Mouse (Mus musculus): Measurements from ENCODE around the gene Abcg8. TPM values are rescaled to one million over a fixed set of nuclear protein-coding genes. Genes with fewer than 3 reads are reported as not detected.

The Abcg8 gene
- polyA plus RNA-seq, 1 experiment from 2014 or later, result 47.4 TPM

- TF ChIP-seq CTCF (IDR thresholded peaks at IDR 0.05; ENCODE audit: low read depth), result peak; percentile 57
- 68% methylated on average over 4 of the region's 4 CpGs for WGBS
- Histone ChIP-seq H3K27me3 (replicated peaks; ENCODE audit: control insufficient read depth, insufficient read depth, low read length) (no peaks in the 10 kb centered on the region), H3K4me3 (ENCODE audit: low read depth, low read length) (no peak overlapping the region), H3K4me2 (replicated peaks; ENCODE audit: low read depth) (no peak overlapping the region), H3K36me3 (ENCODE audit: control insufficient read depth, insufficient read depth) (peaks cover 30% of the 10 kb centered on the region), H3K4me1 (replicated peaks; ENCODE audit: control insufficient read depth, insufficient read depth, low read length) (no peaks in the 10 kb centered on the region), H3K27ac (ENCODE audit: low read depth, low read length) (no peak overlapping the region), H3K9ac (ENCODE audit: low read depth, low read length) (no peak overlapping the region), H3K9me3 (ENCODE audit: control insufficient read depth) (no peaks in the 10 kb centered on the region)
- no peak for ATAC-seq
Observed at GRCm38 (mm10) chr17:84707407-84707806, 31.3 kb downstream of the Abcg8 start.

GRCm38 (mm10) chr17:84708818-84709217 is 32.7 kb downstream of the Abcg8 start:
- WGBS, result 75% methylated on average over 7 of the region's 7 CpGs
- H3K9ac ChIP-seq (ENCODE audit: low read depth, low read length), result no peak overlapping the region
- TF ChIP-seq CTCF (IDR thresholded peaks at IDR 0.05; ENCODE audit: low read depth), result no peak
- H3K4me2 ChIP-seq (replicated peaks; ENCODE audit: low read depth), result no peak overlapping the region
- no peak for ATAC-seq
- no peaks in the 10 kb centered on the region for H3K4me1 ChIP-seq (replicated peaks; ENCODE audit: control insufficient read depth, insufficient read depth, low read length)
- H3K36me3 ChIP-seq (ENCODE audit: control insufficient read depth, insufficient read depth), result peaks cover 34% of the 10 kb centered on the region
- no peak overlapping the region for H3K27ac ChIP-seq (ENCODE audit: low read depth, low read length)
- H3K27me3 ChIP-seq (replicated peaks; ENCODE audit: control insufficient read depth, insufficient read depth, low read length), result no peaks in the 10 kb centered on the region
- H3K9me3 ChIP-seq (ENCODE audit: control insufficient read depth), result no peaks in the 10 kb centered on the region
- no peak overlapping the region for H3K4me3 ChIP-seq (ENCODE audit: low read depth, low read length)

- H3K9ac ChIP-seq (ENCODE audit: low read depth, low read length), result no peak overlapping the region
- peaks cover 30% of the 10 kb centered on the region for H3K36me3 ChIP-seq (ENCODE audit: control insufficient read depth, insufficient read depth)
- WGBS, result 50% methylated on average over 17 of the region's 17 CpGs
- ATAC-seq, result no peak
- peak; percentile 50 for TF ChIP-seq CTCF (IDR thresholded peaks at IDR 0.05; ENCODE audit: low read depth)
- H3K4me1 ChIP-seq (replicated peaks; ENCODE audit: control insufficient read depth, insufficient read depth, low read length), result no peaks in the 10 kb centered on the region
- H3K27me3 ChIP-seq (replicated peaks; ENCODE audit: control insufficient read depth, insufficient read depth, low read length), result no peaks in the 10 kb centered on the region
- no peak overlapping the region for H3K4me3 ChIP-seq (ENCODE audit: low read depth, low read length)
- no peaks in the 10 kb centered on the region for H3K9me3 ChIP-seq (ENCODE audit: control insufficient read depth)
- H3K4me2 ChIP-seq (replicated peaks; ENCODE audit: low read depth), result no peak overlapping the region
- no peak overlapping the region for H3K27ac ChIP-seq (ENCODE audit: low read depth, low read length)
Observed at GRCm38 (mm10) chr17:84709403-84709851, 33.3 kb downstream of the Abcg8 start.

- no peak overlapping the region for H3K9ac ChIP-seq (ENCODE audit: low read depth, low read length)
- WGBS, result 89% methylated on average over 18 of the region's 18 CpGs
- no peak overlapping the region for H3K27ac ChIP-seq (ENCODE audit: low read depth, low read length)
- no peaks in the 10 kb centered on the region for H3K4me1 ChIP-seq (replicated peaks; ENCODE audit: control insufficient read depth, insufficient read depth, low read length)
- no peak overlapping the region for H3K4me2 ChIP-seq (replicated peaks; ENCODE audit: low read depth)
- TF ChIP-seq CTCF (IDR thresholded peaks at IDR 0.05; ENCODE audit: low read depth), result no peak
- H3K36me3 ChIP-seq (ENCODE audit: control insufficient read depth, insufficient read depth), result peaks cover 27% of the 10 kb centered on the region
- H3K4me3 ChIP-seq (ENCODE audit: low read depth, low read length), result no peak overlapping the region
- H3K9me3 ChIP-seq (ENCODE audit: control insufficient read depth), result no peaks in the 10 kb centered on the region
- no peak for ATAC-seq
- H3K27me3 ChIP-seq (replicated peaks; ENCODE audit: control insufficient read depth, insufficient read depth, low read length), result no peaks in the 10 kb centered on the region
Observed at GRCm38 (mm10) chr17:84713563-84714164, 37.6 kb downstream of the Abcg8 start.

GRCm38 (mm10) chr17:84714930-84715329 is 38.8 kb downstream of the Abcg8 start:
- peaks cover 27% of the 10 kb centered on the region for H3K36me3 ChIP-seq (ENCODE audit: control insufficient read depth, insufficient read depth)
- H3K27me3 ChIP-seq (replicated peaks; ENCODE audit: control insufficient read depth, insufficient read depth, low read length), result no peaks in the 10 kb centered on the region
- H3K4me1 ChIP-seq (replicated peaks; ENCODE audit: control insufficient read depth, insufficient read depth, low read length), result no peaks in the 10 kb centered on the region
- H3K4me2 ChIP-seq (replicated peaks; ENCODE audit: low read depth), result no peak overlapping the region
- ATAC-seq, result no peak
- WGBS, result 67% methylated on average over 4 of the region's 4 CpGs
- no peak overlapping the region for H3K4me3 ChIP-seq (ENCODE audit: low read depth, low read length)
- H3K9me3 ChIP-seq (ENCODE audit: control insufficient read depth), result no peaks in the 10 kb centered on the region
- H3K27ac ChIP-seq (ENCODE audit: low read depth, low read length), result no peak overlapping the region
- no peak overlapping the region for H3K9ac ChIP-seq (ENCODE audit: low read depth, low read length)
- no peak for TF ChIP-seq CTCF (IDR thresholded peaks at IDR 0.05; ENCODE audit: low read depth)

- H3K4me1 ChIP-seq (replicated peaks; ENCODE audit: control insufficient read depth, insufficient read depth, low read length), result no peaks in the 10 kb centered on the region
- H3K9me3 ChIP-seq (ENCODE audit: control insufficient read depth), result no peaks in the 10 kb centered on the region
- no peaks in the 10 kb centered on the region for H3K27me3 ChIP-seq (replicated peaks; ENCODE audit: control insufficient read depth, insufficient read depth, low read length)
- no peak for TF ChIP-seq CTCF (IDR thresholded peaks at IDR 0.05; ENCODE audit: low read depth)
- ATAC-seq, result no peak
- WGBS, result 83% methylated on average over 16 of the region's 16 CpGs
- peaks cover 27% of the 10 kb centered on the region for H3K36me3 ChIP-seq (ENCODE audit: control insufficient read depth, insufficient read depth)
- no peak overlapping the region for H3K9ac ChIP-seq (ENCODE audit: low read depth, low read length)
- H3K27ac ChIP-seq (ENCODE audit: low read depth, low read length), result no peak overlapping the region
- no peak overlapping the region for H3K4me2 ChIP-seq (replicated peaks; ENCODE audit: low read depth)
- no peak overlapping the region for H3K4me3 ChIP-seq (ENCODE audit: low read depth, low read length)
Observed at GRCm38 (mm10) chr17:84716252-84716872, 40.3 kb downstream of the Abcg8 start.

Measured in intestine, postnatal 0 days (tissue).